Mouse (Mus musculus) liver, embryonic 11.5 days (tissue): Measurements from ENCODE around the gene C530008M17Rik. TPM values are rescaled to one million over a fixed set of nuclear protein-coding genes. Genes with fewer than 3 reads are reported as not detected.

Experiments used
- ATAC-seq: fragments of 200-750 bp; cut with Nextera tagmentation; replicated peaks from 2 replicates; pipeline ENCODE4 v1.8.0; 2017; ENCODE audit warnings: moderate number of reproducible peaks, mild to moderate bottlenecking, moderate TSS enrichment, moderate library complexity; ENCODE audit not compliant: low FRiP score
- DNase-seq: peaks from one replicate; pipeline ENCODE4 v3.0.0-alpha.2; 2017; ENCODE audit warnings: low spot score
- H3K27ac ChIP-seq: fragments of 300-500 bp; sonication (generic); 2 replicates; pipeline ENCODE4 v1.5.1; 2014; ENCODE audit warnings: mild to moderate bottlenecking, low read depth, low read length, control low read depth
- H3K27me3 ChIP-seq: fragments of 300-500 bp; sonication (generic); replicated peaks from 2 replicates; pipeline ENCODE4 v1.6.1; 2014; ENCODE audit warnings: low read length, mixed read lengths; ENCODE audit not compliant: control insufficient read depth, insufficient read depth
- H3K36me3 ChIP-seq: fragments of 300-500 bp; sonication (generic); 2 replicates; pipeline ENCODE4 v1.6.1; 2014; ENCODE audit warnings: mild to moderate bottlenecking, low read length, moderate library complexity, mixed read lengths; ENCODE audit not compliant: control insufficient read depth, insufficient read depth
- H3K4me1 ChIP-seq: fragments of 300-500 bp; sonication (generic); replicated peaks from 2 replicates; pipeline ENCODE4 v1.6.1; 2014; ENCODE audit warnings: low read length, mixed read lengths; ENCODE audit not compliant: control insufficient read depth, insufficient read depth
- H3K4me2 ChIP-seq: fragments of 300-500 bp; sonication (generic); 2 replicates; pipeline ENCODE4 v1.6.1; 2014; ENCODE audit warnings: mild to moderate bottlenecking, control low read depth, moderate library complexity
- H3K4me3 ChIP-seq: fragments of 300-500 bp; sonication (generic); 2 replicates; pipeline ENCODE4 v1.5.1; 2014; ENCODE audit warnings: low read depth, low read length, control low read depth
- H3K9ac ChIP-seq: fragments of 300-500 bp; sonication (generic); 2 replicates; pipeline ENCODE4 v1.6.1; 2014; ENCODE audit warnings: low read depth, low read length, control low read depth
- H3K9me3 ChIP-seq: fragments of 300-500 bp; sonication (generic); 2 replicates; pipeline ENCODE4 v1.6.1; 2016; ENCODE audit warnings: low read length, inconsistent platforms, mixed read lengths; ENCODE audit not compliant: control insufficient read depth
- WGBS: fragments of 180-500 bp; shearing (Covaris S2); extraction: QIAGEN DNeasy Blood & Tissue Kit; methylation state at CpG from one replicate; pipeline ENCODE4 v1.1.7; 2014; 5-methylcytosine and 5-hydroxymethylcytosine counted together
- polyA plus RNA-seq: library from polyadenylated mRNA; unstranded; fragments of >200 nt; fragmentation: Nextera tagmentation; extraction: Ambion mirVana; gene quantifications from 2 replicates; pipeline ENCODE4 v1.2.1, GENCODE M21; 2014

The C530008M17Rik gene
- polyA plus RNA-seq, 1 experiment from 2014 or later = 10.8 TPM

GRCm38 (mm10) chr5:76634012-76634411 is 22.3 kb upstream of the C530008M17Rik start:
- DNase-seq (no peak), ATAC-seq (no peak)
- H3K9ac ChIP-seq = no peak overlapping the region
- H3K27me3 ChIP-seq = no peaks in the 10 kb centered on the region
- 92% methylated on average over 10 of the region's 10 CpGs for WGBS
- no peaks in the 10 kb centered on the region for H3K4me1 ChIP-seq
- peaks cover 12% of the 10 kb centered on the region; the same call in 1 of the 2 replicates for H3K36me3 ChIP-seq
- H3K4me2 ChIP-seq = no peak overlapping the region
- H3K27ac ChIP-seq = no peak overlapping the region
- H3K9me3 ChIP-seq = no peaks in the 10 kb centered on the region
- H3K4me3 ChIP-seq = no peak overlapping the region

- Histone ChIP-seq H3K4me2 (no peak overlapping the region), H3K36me3 (peaks cover 17% of the 10 kb centered on the region), H3K4me1 (no peaks in the 10 kb centered on the region), H3K4me3 (no peak overlapping the region), H3K9me3 (no peaks in the 10 kb centered on the region), H3K27ac (no peak overlapping the region), H3K27me3 (no peaks in the 10 kb centered on the region), H3K9ac (no peak overlapping the region)
- no peak for DNase-seq
- no peak for ATAC-seq
- 88% methylated on average over 2 of the region's 2 CpGs for WGBS
Observed at GRCm38 (mm10) chr5:76635592-76635991, 20.7 kb upstream of the C530008M17Rik start.

GRCm38 (mm10) chr5:76642076-76642475 is 14.2 kb upstream of the C530008M17Rik start:
- DNase-seq (no peak), ATAC-seq (no peak)
- no peaks in the 10 kb centered on the region for H3K4me1 ChIP-seq
- H3K27ac ChIP-seq = no peak overlapping the region
- no peaks in the 10 kb centered on the region for H3K9me3 ChIP-seq
- no peak overlapping the region for H3K4me3 ChIP-seq
- H3K4me2 ChIP-seq = no peak overlapping the region
- H3K9ac ChIP-seq = no peak overlapping the region
- no peaks in the 10 kb centered on the region for H3K27me3 ChIP-seq
- peaks cover 20% of the 10 kb centered on the region for H3K36me3 ChIP-seq
- 89% methylated on average over 4 of the region's 4 CpGs for WGBS

- ATAC-seq (no peak), DNase-seq (no peak)
- no peaks in the 10 kb centered on the region for H3K4me1 ChIP-seq
- H3K4me3 ChIP-seq = no peak overlapping the region
- H3K27ac ChIP-seq = no peak overlapping the region
- H3K9ac ChIP-seq = no peak overlapping the region
- no peaks in the 10 kb centered on the region for H3K9me3 ChIP-seq
- no peak overlapping the region for H3K4me2 ChIP-seq
- H3K36me3 ChIP-seq = peaks cover 20% of the 10 kb centered on the region
- WGBS = 89% methylated on average over 7 of the region's 7 CpGs
- H3K27me3 ChIP-seq = no peaks in the 10 kb centered on the region
Observed at GRCm38 (mm10) chr5:76644234-76644633, 12.1 kb upstream of the C530008M17Rik start.

GRCm38 (mm10) chr5:76645091-76645868 is 11.0 kb upstream of the C530008M17Rik start:
- Histone ChIP-seq H3K27ac (no peak overlapping the region), H3K36me3 (peaks cover 16% of the 10 kb centered on the region; the same call in 1 of the 2 replicates), H3K4me1 (no peaks in the 10 kb centered on the region), H3K9me3 (no peaks in the 10 kb centered on the region), H3K27me3 (no peaks in the 10 kb centered on the region), H3K4me2 (no peak overlapping the region), H3K4me3 (no peak overlapping the region), H3K9ac (no peak overlapping the region)
- DNase-seq (no peak), ATAC-seq (no peak; the same call in 1 of the 2 replicates)
- 79% methylated on average over 10 of the region's 10 CpGs for WGBS

- H3K4me1 ChIP-seq = no peaks in the 10 kb centered on the region
- no peak overlapping the region for H3K4me2 ChIP-seq
- ATAC-seq = no peak
- H3K9ac ChIP-seq = no peak overlapping the region
- H3K4me3 ChIP-seq = no peak overlapping the region
- no peaks in the 10 kb centered on the region for H3K9me3 ChIP-seq
- DNase-seq = no peak
- WGBS = 66% methylated on average over 4 of the region's 4 CpGs
- no peaks in the 10 kb centered on the region for H3K27me3 ChIP-seq
- H3K36me3 ChIP-seq = no peaks in the 10 kb centered on the region; the same call in 1 of the 2 replicates
- no peak overlapping the region for H3K27ac ChIP-seq
Observed at GRCm38 (mm10) chr5:76649897-76650296, 6.4 kb upstream of the C530008M17Rik start.

GRCm38 (mm10) chr5:76651151-76651725 is 5.1 kb upstream of the C530008M17Rik start:
- ATAC-seq = no peak
- no peaks in the 10 kb centered on the region for H3K36me3 ChIP-seq
- no peak overlapping the region for H3K9ac ChIP-seq
- DNase-seq = no peak
- no peak overlapping the region for H3K4me3 ChIP-seq
- no peaks in the 10 kb centered on the region for H3K27me3 ChIP-seq
- H3K27ac ChIP-seq = no peak overlapping the region
- no peaks in the 10 kb centered on the region for H3K4me1 ChIP-seq
- no peaks in the 10 kb centered on the region for H3K9me3 ChIP-seq
- no peak overlapping the region for H3K4me2 ChIP-seq
- WGBS = 70% methylated on average over 5 of the region's 5 CpGs

GRCm38 (mm10) chr5:76657245-76658083 is 1.2 kb downstream of the C530008M17Rik start:
- Histone ChIP-seq H3K36me3 (no peaks in the 10 kb centered on the region), H3K9me3 (no peaks in the 10 kb centered on the region), H3K4me2 (peak overlapping the region; percentile 72), H3K9ac (peak overlapping the region; percentile 96), H3K27me3 (no peaks in the 10 kb centered on the region), H3K4me3 (peak overlapping the region; percentile 82), H3K27ac (peak overlapping the region; percentile 90), H3K4me1 (peaks cover 20% of the 10 kb centered on the region)
- under 1% methylated on average over 75 of the region's 80 CpGs for WGBS
- DNase-seq = peak; percentile 80
- ATAC-seq = peak; percentile 64
